ENCODE assay signal across 27 mouse cellular contexts in the genomic region with DNA sequence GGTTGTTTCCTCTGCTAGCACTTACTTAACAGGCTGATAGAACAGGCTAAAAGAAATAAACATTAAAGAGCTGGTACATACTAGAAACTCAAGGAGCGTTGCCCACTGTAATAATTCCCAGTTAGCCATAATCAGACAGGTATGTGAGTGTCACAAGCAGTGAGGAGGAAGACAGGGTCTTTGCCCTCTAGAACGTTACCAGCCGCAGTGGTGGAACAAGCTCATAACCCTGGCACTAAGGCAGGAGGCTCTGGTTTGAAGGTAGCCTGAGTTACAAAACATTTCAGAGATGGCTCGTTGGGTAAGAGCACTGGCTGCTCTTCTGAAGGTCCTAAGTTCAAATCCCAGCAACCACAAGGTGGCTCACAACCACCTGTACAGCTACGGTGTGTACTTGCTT.
"Had no signal": no experiment of that assay in that cellular context is flagged by ENCODE, and none has a peak within 500 bp of the region (broad histone marks: within the 10 kb centered on the region; RNA-seq: fewer than 3 reads in every experiment).

No protein-coding gene starts in this region.

- ATAC-seq: hindbrain, postnatal 0 days; intestine, embryonic 16.5 days; liver, embryonic 12.5 days had no signal

- DNase-seq: gastrocnemius, adult 2 months; gastrocnemius, postnatal 10 days; gastrocnemius, postnatal 25 days; heart, adult 18-20 months; heart, postnatal 14 days; heart, postnatal 36 days; kidney, adult 11 months; kidney, adult 2 months; kidney, adult 9 months; kidney, postnatal 14 days; kidney, postnatal 36 days; layer of hippocampus, adult 9-11 months; layer of hippocampus, postnatal 36 days; left cerebral cortex, postnatal 4 days had no signal

- H3K27ac ChIP-seq: gastrocnemius, adult 2 months; heart, embryonic 13.5 days; heart, embryonic 15.5 days; hindbrain, embryonic 13.5 days; hindbrain, embryonic 15.5 days; hindbrain, postnatal 0 days; kidney, embryonic 15.5 days; kidney, postnatal 0 days; limb, embryonic 13.5 days; limb, embryonic 15.5 days; liver, embryonic 12.5 days; liver, embryonic 14.5 days had no signal

- H3K36me3 ChIP-seq: heart, embryonic 13.5 days; heart, embryonic 15.5 days; hindbrain, embryonic 13.5 days; hindbrain, embryonic 15.5 days; kidney, embryonic 15.5 days; limb, embryonic 13.5 days; limb, embryonic 15.5 days; liver, embryonic 12.5 days had no signal

- H3K4me2 ChIP-seq: heart, embryonic 11.5 days; heart, embryonic 13.5 days; heart, embryonic 15.5 days; hindbrain, embryonic 13.5 days; hindbrain, embryonic 15.5 days; kidney, embryonic 15.5 days; limb, embryonic 13.5 days; limb, embryonic 15.5 days; liver, embryonic 12.5 days had no signal

- H3K9me3 ChIP-seq: heart, embryonic 13.5 days; heart, embryonic 15.5 days; hindbrain, embryonic 13.5 days; hindbrain, embryonic 15.5 days; kidney, embryonic 15.5 days; limb, embryonic 13.5 days; limb, embryonic 15.5 days; liver, embryonic 12.5 days had no signal

- H3K9ac ChIP-seq: heart, embryonic 13.5 days; heart, embryonic 15.5 days; hindbrain, embryonic 13.5 days; hindbrain, embryonic 15.5 days; kidney, embryonic 15.5 days; limb, embryonic 13.5 days; limb, embryonic 15.5 days; liver, embryonic 12.5 days; liver, embryonic 14.5 days had no signal

- H3K27me3 ChIP-seq: heart, embryonic 13.5 days; heart, embryonic 15.5 days; hindbrain, embryonic 13.5 days; hindbrain, embryonic 15.5 days; kidney, embryonic 15.5 days; limb, embryonic 13.5 days; limb, embryonic 15.5 days; liver, embryonic 12.5 days had no signal

- H3K4me3 ChIP-seq: gastrocnemius, adult 2 months; heart, embryonic 13.5 days; heart, embryonic 15.5 days; hindbrain, embryonic 13.5 days; hindbrain, embryonic 15.5 days; kidney, embryonic 15.5 days; limb, embryonic 13.5 days; limb, embryonic 15.5 days; liver, embryonic 12.5 days had no signal
